Mouse (Mus musculus) neural tube, embryonic 14.5 days (tissue): Measurements from ENCODE around the gene Zap70. TPM values are rescaled to one million over a fixed set of nuclear protein-coding genes. Genes with fewer than 3 reads are reported as not detected.

Experiments
- ATAC-seq: fragments of 200-750 bp; cut with Nextera tagmentation; 2 replicates; pipeline ENCODE4 v1.8.0; 2017; ENCODE audit warnings: low read depth, mild to moderate bottlenecking, moderate TSS enrichment, moderate library complexity
- H3K27ac ChIP-seq: fragments of 300-500 bp; sonication (generic); 2 replicates; pipeline ENCODE4 v1.5.1; 2014; ENCODE audit warnings: low read depth, mild to moderate bottlenecking, control low read depth, low read length, moderate library complexity, mixed read lengths
- H3K27me3 ChIP-seq: fragments of 300-500 bp; sonication (generic); 2 replicates; pipeline ENCODE4 v1.6.1; 2014; ENCODE audit warnings: low read length; ENCODE audit not compliant: control insufficient read depth, insufficient read depth
- H3K36me3 ChIP-seq: fragments of 300-500 bp; sonication (generic); 2 replicates; pipeline ENCODE4 v1.6.1; 2014; ENCODE audit warnings: low read length, mixed read lengths; ENCODE audit not compliant: control insufficient read depth, insufficient read depth
- H3K4me1 ChIP-seq: fragments of 300-500 bp; sonication (generic); 2 replicates; pipeline ENCODE4 v1.6.1; 2014; ENCODE audit warnings: low read length; ENCODE audit not compliant: control insufficient read depth, insufficient read depth
- H3K4me2 ChIP-seq: fragments of 300-500 bp; sonication (generic); 2 replicates; pipeline ENCODE4 v1.6.1; 2014; ENCODE audit warnings: mild to moderate bottlenecking, low read depth, low read length, control low read depth
- H3K4me3 ChIP-seq: fragments of 300-500 bp; sonication (generic); 2 replicates; pipeline ENCODE4 v1.5.1; 2014; ENCODE audit warnings: low read depth, low read length, control low read depth, mixed read lengths
- H3K9ac ChIP-seq: fragments of 300-500 bp; sonication (generic); replicated peaks from 2 replicates; pipeline ENCODE4 v1.6.1; 2014; ENCODE audit warnings: low read depth, mild to moderate bottlenecking, control low read depth, low read length, mixed read lengths
- H3K9me3 ChIP-seq: fragments of 300-500 bp; sonication (generic); 2 replicates; pipeline ENCODE4 v1.6.1; 2016; ENCODE audit warnings: low read length; ENCODE audit not compliant: control insufficient read depth
- WGBS: fragments of 180-500 bp; shearing (Covaris S2); extraction: QIAGEN DNeasy Blood & Tissue Kit; methylation state at CpG from one replicate; pipeline ENCODE4 v1.1.7; 2014; 5-methylcytosine and 5-hydroxymethylcytosine counted together
- polyA plus RNA-seq: library from polyadenylated mRNA; unstranded; fragments of >200 nt; fragmentation: Nextera tagmentation; extraction: Ambion mirVana; gene quantifications from 2 replicates; pipeline ENCODE4 v1.2.1, GENCODE M21; 2014

The Zap70 gene
- polyA plus RNA-seq, 1 experiment from 2014 or later: 1.5 TPM

DNA sequence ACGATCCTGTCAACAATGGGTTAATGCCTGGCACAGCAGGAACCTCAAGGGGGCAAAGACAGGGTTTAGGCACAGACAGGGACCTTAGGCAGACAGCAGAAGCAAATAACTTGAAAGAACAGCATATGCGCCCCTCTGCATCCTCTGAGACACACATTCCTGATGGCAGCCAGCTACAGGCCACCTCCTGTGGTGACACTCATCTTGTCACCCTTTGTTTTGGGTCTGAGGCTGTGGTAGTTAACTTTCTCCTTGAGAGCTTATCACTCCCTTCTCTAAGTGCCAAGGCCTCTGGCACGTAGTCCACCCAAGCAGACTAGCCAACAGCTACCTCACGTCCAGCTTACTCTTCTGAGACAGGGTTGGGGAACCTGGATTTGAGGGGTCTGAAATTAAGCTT is 15.9 kb upstream of the Zap70 start:
- H3K9me3 ChIP-seq: no peaks in the 10 kb centered on the region
- no peak overlapping the region for H3K4me2 ChIP-seq
- H3K4me3 ChIP-seq: no peak overlapping the region
- no peak for ATAC-seq
- peaks cover 4% of the 10 kb centered on the region; the same call in 1 of the 2 replicates for H3K4me1 ChIP-seq
- no peaks in the 10 kb centered on the region for H3K27me3 ChIP-seq
- H3K36me3 ChIP-seq: no peaks in the 10 kb centered on the region
- H3K27ac ChIP-seq: no peak overlapping the region
- H3K9ac ChIP-seq: no peak overlapping the region
- 37% methylated on average over 4 of the region's 4 CpGs for WGBS

GRCm38 (mm10) chr1:36746452-36746851 is 15.1 kb upstream of the Zap70 start:
- Histone ChIP-seq H3K4me1 (peaks cover 4% of the 10 kb centered on the region; the same call in 1 of the 2 replicates), H3K9me3 (no peaks in the 10 kb centered on the region), H3K4me2 (no peak overlapping the region), H3K27me3 (no peaks in the 10 kb centered on the region), H3K9ac (no peak overlapping the region), H3K4me3 (no peak overlapping the region), H3K36me3 (no peaks in the 10 kb centered on the region), H3K27ac (no peak overlapping the region)
- 50% methylated on average over 15 of the region's 15 CpGs for WGBS
- ATAC-seq: no peak

GRCm38 (mm10) chr1:36753932-36754675 is 7.5 kb upstream of the Zap70 start:
- ATAC-seq: no peak
- no peaks in the 10 kb centered on the region for H3K36me3 ChIP-seq
- H3K27me3 ChIP-seq: no peaks in the 10 kb centered on the region
- no peak overlapping the region for H3K9ac ChIP-seq
- H3K4me3 ChIP-seq: no peak overlapping the region
- no peaks in the 10 kb centered on the region for H3K9me3 ChIP-seq
- no peak overlapping the region for H3K4me2 ChIP-seq
- WGBS: 86% methylated on average over 6 of the region's 6 CpGs
- H3K27ac ChIP-seq: no peak overlapping the region
- no peaks in the 10 kb centered on the region for H3K4me1 ChIP-seq

- Histone ChIP-seq H3K9me3 (no peaks in the 10 kb centered on the region), H3K27me3 (no peaks in the 10 kb centered on the region), H3K4me1 (no peaks in the 10 kb centered on the region), H3K4me3 (no peak overlapping the region), H3K36me3 (no peaks in the 10 kb centered on the region), H3K9ac (no peak overlapping the region), H3K27ac (no peak overlapping the region), H3K4me2 (no peak overlapping the region)
- 90% methylated on average over 9 of the region's 9 CpGs for WGBS
- ATAC-seq: no peak
These were observed 3.0 kb upstream of the Zap70 start for GRCm38 (mm10) chr1:36758553-36758952.

GRCm38 (mm10) chr1:36759076-36759475 is 2.5 kb upstream of the Zap70 start:
- Histone ChIP-seq H3K9ac (no peak overlapping the region), H3K27ac (no peak overlapping the region), H3K4me2 (no peak overlapping the region), H3K4me1 (no peaks in the 10 kb centered on the region), H3K4me3 (no peak overlapping the region), H3K9me3 (no peaks in the 10 kb centered on the region), H3K27me3 (no peaks in the 10 kb centered on the region), H3K36me3 (no peaks in the 10 kb centered on the region)
- 91% methylated on average over 18 of the region's 18 CpGs for WGBS
- ATAC-seq: no peak

DNA sequence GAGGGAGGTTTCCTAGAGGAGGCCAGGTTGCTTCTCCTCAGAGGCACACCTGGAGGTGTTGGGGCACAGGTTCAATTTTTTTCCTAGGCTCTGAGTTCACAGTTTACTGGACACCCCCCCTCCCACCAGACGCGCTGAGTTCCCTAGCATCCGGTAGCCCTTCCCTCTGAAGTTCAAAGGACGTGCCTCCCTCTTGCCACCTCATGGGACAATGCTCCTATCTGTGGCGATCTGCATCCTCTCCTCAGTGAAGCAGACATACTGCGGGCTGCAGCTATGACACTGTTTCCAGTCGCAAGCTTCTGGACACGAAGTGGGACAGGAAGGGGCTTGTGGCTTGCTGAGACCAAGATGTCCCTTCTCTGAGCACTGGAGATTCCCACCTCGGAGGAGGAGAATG is 1.2 kb upstream of the Zap70 start:
- WGBS: 81% methylated on average over 9 of the region's 9 CpGs
- ATAC-seq: no peak
- no peak overlapping the region for H3K9ac ChIP-seq
- no peak overlapping the region for H3K27ac ChIP-seq
- H3K4me1 ChIP-seq: no peaks in the 10 kb centered on the region
- no peaks in the 10 kb centered on the region for H3K9me3 ChIP-seq
- H3K27me3 ChIP-seq: no peaks in the 10 kb centered on the region
- no peak overlapping the region for H3K4me2 ChIP-seq
- H3K4me3 ChIP-seq: no peak overlapping the region
- no peaks in the 10 kb centered on the region for H3K36me3 ChIP-seq

DNA sequence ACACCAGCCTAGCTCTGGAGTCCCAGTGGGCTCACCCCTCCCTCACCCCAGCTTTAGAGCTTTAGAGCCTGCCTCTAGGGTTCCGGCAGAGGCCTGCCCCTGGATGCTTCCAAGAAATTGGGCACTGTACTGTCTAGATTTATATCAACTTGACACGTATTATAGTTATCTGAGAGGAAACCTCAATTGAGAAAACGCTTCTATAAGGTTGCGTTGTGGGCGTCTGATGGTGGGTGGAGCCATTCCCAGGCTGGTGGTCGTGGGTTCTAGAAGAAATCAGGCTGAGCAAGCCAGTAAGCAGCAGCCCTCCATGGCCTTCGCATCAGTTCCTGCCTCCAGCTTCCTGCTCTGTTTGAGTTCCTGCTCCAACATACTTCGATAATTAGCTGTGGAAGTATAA is 537 bp upstream of the Zap70 start:
- 88% methylated on average over 8 of the region's 8 CpGs for WGBS
- ATAC-seq: no peak
- Histone ChIP-seq H3K9me3 (no peaks in the 10 kb centered on the region), H3K4me1 (no peaks in the 10 kb centered on the region), H3K4me3 (no peak overlapping the region), H3K27ac (no peak overlapping the region), H3K4me2 (no peak overlapping the region), H3K27me3 (no peaks in the 10 kb centered on the region), H3K9ac (no peak overlapping the region), H3K36me3 (no peaks in the 10 kb centered on the region)

GRCm38 (mm10) chr1:36766431-36767205 is 5.0 kb downstream of the Zap70 start:
- H3K36me3 ChIP-seq: no peaks in the 10 kb centered on the region
- H3K4me3 ChIP-seq: no peak overlapping the region
- ATAC-seq: no peak
- no peaks in the 10 kb centered on the region for H3K4me1 ChIP-seq
- no peak overlapping the region for H3K27ac ChIP-seq
- no peak overlapping the region for H3K9ac ChIP-seq
- 77% methylated on average over 4 of the region's 4 CpGs for WGBS
- H3K4me2 ChIP-seq: no peak overlapping the region
- no peaks in the 10 kb centered on the region; the same call in 1 of the 2 replicates for H3K27me3 ChIP-seq
- H3K9me3 ChIP-seq: no peaks in the 10 kb centered on the region

- no peak overlapping the region for H3K27ac ChIP-seq
These were observed 5.7 kb downstream of the Zap70 start for GRCm38 (mm10) chr1:36767321-36767720.

More at GRCm38 (mm10) chr1:36767321-36767720, 5.7 kb downstream of the Zap70 start:
- Histone ChIP-seq H3K9ac (no peak overlapping the region), H3K4me2 (no peak overlapping the region), H3K4me3 (no peak overlapping the region), H3K9me3 (no peaks in the 10 kb centered on the region), H3K27me3 (no peaks in the 10 kb centered on the region; the same call in 1 of the 2 replicates), H3K4me1 (no peaks in the 10 kb centered on the region), H3K36me3 (no peaks in the 10 kb centered on the region)
- ATAC-seq: no peak
- WGBS: 41% methylated on average over 10 of the region's 10 CpGs
